ENCODE assay signal across 11 mouse cellular contexts in the genomic region with DNA sequence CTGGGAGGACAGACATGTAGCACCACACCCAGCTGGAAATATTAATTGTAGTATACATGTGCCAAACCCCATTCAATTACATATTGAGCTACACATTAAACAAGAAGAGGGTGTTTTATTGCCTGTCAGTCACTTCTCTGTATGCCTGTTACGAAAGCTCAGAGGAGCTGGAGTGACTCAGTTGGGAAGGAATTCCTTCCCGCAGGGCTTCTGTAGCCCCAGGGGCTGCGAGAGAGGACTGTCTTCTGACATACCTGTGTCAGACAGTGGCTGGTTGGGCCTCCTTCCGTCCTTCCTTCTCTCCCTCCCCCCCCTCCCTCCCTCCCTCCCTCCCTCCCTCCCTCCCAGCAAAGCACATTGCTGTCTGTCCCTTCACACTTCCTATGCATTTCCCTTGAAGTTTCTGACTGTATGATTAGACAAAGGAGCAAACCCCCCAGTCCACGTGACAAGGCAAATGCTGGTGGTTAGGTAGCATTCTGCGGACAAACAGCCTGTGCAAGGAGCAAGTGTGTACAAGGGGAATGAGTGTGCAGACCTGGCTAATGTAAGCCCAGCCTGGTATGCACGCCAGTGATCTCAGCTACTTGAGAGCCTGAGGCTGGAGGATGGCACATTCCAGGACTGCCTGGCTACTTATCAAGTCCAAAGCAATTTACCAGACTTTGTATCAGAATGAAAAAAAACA. TPM values are rescaled to one million over a fixed set of nuclear protein-coding genes. Genes with fewer than 3 reads are reported as not detected.
DNase-seq lines count a peak whose midpoint lies in the region; ATAC-seq and TF ChIP-seq lines count a peak whose summit lies in the region.
"Had no signal": no experiment of that assay in that cellular context is flagged by ENCODE, and none has a peak within 500 bp of the region (broad histone marks: within the 10 kb centered on the region; RNA-seq: fewer than 3 reads in every experiment).

No protein-coding gene starts in this region.

- H3K79me2 ChIP-seq in C2C12 (ENCODE audit: control insufficient read depth, insufficient read depth): peaks cover 54% of the 10 kb centered on the region

- peak overlapping the region; percentile 40 for H3ac ChIP-seq in C2C12 (ENCODE audit: control insufficient read depth, insufficient read length, low read depth)

- peaks cover 9% of the 10 kb centered on the region for H3K79me3 ChIP-seq in C2C12 (ENCODE audit: low read depth)

- H3K4me2 ChIP-seq in heart, embryonic 12.5 days: peak overlapping the region; percentile 23; the same call in 1 of the 2 replicates
- H3K4me2 ChIP-seq in embryonic facial prominence, embryonic 14.5 days (ENCODE audit: low read depth, low read length): no peak overlapping the region
- 0 out of 2 replicates have a peak overlapping the region, but pooled peaks have one; percentile 14 for H3K4me2 ChIP-seq in liver, embryonic 12.5 days

- intact Hi-C loops in heart, postnatal 14 days (cut with DNase I): no loop called here
- intact Hi-C loops in left cerebral cortex, adult 2 months (cut with DNase I): no loop called here

- H3K36me3 ChIP-seq in heart, embryonic 12.5 days: no peaks in the 10 kb centered on the region
- H3K36me3 ChIP-seq in C2C12 (ENCODE audit: control insufficient read depth, insufficient read depth): peaks cover 9% of the 10 kb centered on the region
- no peaks in the 10 kb centered on the region for H3K36me3 ChIP-seq in embryonic facial prominence, embryonic 14.5 days (ENCODE audit: control insufficient read depth, insufficient read depth, low read length)
- 0 out of 2 replicates have a peak, but pooled peaks cover 7% of the 10 kb centered on the region for H3K36me3 ChIP-seq in liver, embryonic 12.5 days

- no peaks in the 10 kb centered on the region for H3K27me3 ChIP-seq in heart, embryonic 12.5 days (replicated peaks)
- H3K27me3 ChIP-seq in C2C12 (ENCODE audit: control insufficient read depth, insufficient read depth, insufficient read length): no peaks in the 10 kb centered on the region
- no peaks in the 10 kb centered on the region for H3K27me3 ChIP-seq in embryonic facial prominence, embryonic 14.5 days (replicated peaks; ENCODE audit: control insufficient read depth, insufficient read depth, low read length)
- H3K27me3 ChIP-seq in liver, embryonic 12.5 days (replicated peaks): no peaks in the 10 kb centered on the region
- no peaks in the 10 kb centered on the region for H3K27me3 ChIP-seq in cerebellum, adult 2 months (ENCODE audit: control insufficient read depth, insufficient read depth, low read length)

- H3K9ac ChIP-seq in heart, embryonic 12.5 days: 0 out of 2 replicates have a peak overlapping the region, but pooled peaks have one; percentile 35
- no peak overlapping the region for H3K9ac ChIP-seq in embryonic facial prominence, embryonic 14.5 days (ENCODE audit: low read depth, low read length)
- no peak overlapping the region for H3K9ac ChIP-seq in liver, embryonic 12.5 days

- H3K9me3 ChIP-seq in heart, embryonic 12.5 days (replicated peaks): no peaks in the 10 kb centered on the region
- no peaks in the 10 kb centered on the region for H3K9me3 ChIP-seq in embryonic facial prominence, embryonic 14.5 days (ENCODE audit: control insufficient read depth, low read length)
- H3K9me3 ChIP-seq in liver, embryonic 12.5 days (replicated peaks): no peaks in the 10 kb centered on the region

- no peak overlapping the region for H3K4me3 ChIP-seq in heart, embryonic 12.5 days
- no peak overlapping the region for H3K4me3 ChIP-seq in C2C12 (ENCODE audit: insufficient read depth, poor library complexity, severe bottlenecking)
- H3K4me3 ChIP-seq in embryonic facial prominence, embryonic 14.5 days (ENCODE audit: low read depth, low read length): no peak overlapping the region
- H3K4me3 ChIP-seq in liver, embryonic 12.5 days: no peak overlapping the region
- no peak overlapping the region for H3K4me3 ChIP-seq in cerebellum, adult 2 months (replicated peaks; ENCODE audit: insufficient read depth, low read depth, low read length)
- no peak overlapping the region for H3K4me3 ChIP-seq in left cerebral cortex, adult 2 months

- no peak for TF ChIP-seq POLR2A in cerebellum, adult 2 months (IDR thresholded peaks at IDR 0.05; ENCODE audit: borderline replicate concordance, insufficient read depth, low read length)

- peaks cover 51% of the 10 kb centered on the region for H3K4me1 ChIP-seq in heart, embryonic 12.5 days (replicated peaks)
- peaks cover 6% of the 10 kb centered on the region for H3K4me1 ChIP-seq in embryonic facial prominence, embryonic 14.5 days (ENCODE audit: control insufficient read depth, insufficient read depth, low read length)
- H3K4me1 ChIP-seq in liver, embryonic 12.5 days: peaks cover 75% of the 10 kb centered on the region
- peaks cover 5% of the 10 kb centered on the region for H3K4me1 ChIP-seq in cerebellum, adult 2 months (ENCODE audit: control insufficient read depth, insufficient read depth, low read length)

- peak; percentile 57 for ATAC-seq in heart, embryonic 12.5 days (ENCODE audit: insufficient number of reproducible peaks, low FRiP score)
- 0 out of 2 replicates have a peak, but pooled peaks have one; percentile 23 for ATAC-seq in embryonic facial prominence, embryonic 14.5 days (ENCODE audit: low read depth)
- ATAC-seq in liver, embryonic 12.5 days: peak; percentile 20; the same call in 1 of the 2 replicates

- WGBS in heart, embryonic 12.5 days: 7% methylated on average over 7 of the region's 7 CpGs
- 31% methylated on average over 7 of the region's 7 CpGs for WGBS in embryonic facial prominence, embryonic 14.5 days
- 24% methylated on average over 7 of the region's 7 CpGs for WGBS in liver, embryonic 12.5 days (ENCODE audit: insufficient replicate concordance)
- WGBS in cerebellum, adult 2 months: 65% methylated on average over 7 of the region's 7 CpGs

- DNase-seq in heart, postnatal 14 days: no peak
- DNase-seq in embryonic facial prominence, embryonic 14.5 days (ENCODE audit: low spot score): peak; percentile 57
- no peak for DNase-seq in cerebellum, adult 2 months
- no peak for DNase-seq in left cerebral cortex, adult 2 months (ENCODE audit: extremely low spot score in 1 of 2, low spot score in 2 of 2)
- DNase-seq in spleen, postnatal 36 days (ENCODE audit: low spot score in 2 of 2): no peak
- DNase-seq: gastrocnemius, postnatal 14 days; midbrain, embryonic 14.5 days had no signal

- no peak for TF ChIP-seq CTCF in C2C12 (IDR thresholded peaks at IDR 0.05; ENCODE audit: control insufficient read depth, insufficient read depth, insufficient read length)
- no peak for TF ChIP-seq CTCF in cerebellum, adult 2 months (IDR thresholded peaks at IDR 0.05; ENCODE audit: borderline replicate concordance, insufficient read depth, low read depth, low read length)
- TF ChIP-seq CTCF in left cerebral cortex, adult 2 months (IDR thresholded peaks at IDR 0.05): no peak

- H3K27ac ChIP-seq in heart, embryonic 12.5 days (ENCODE audit: poor library complexity, severe bottlenecking): peak overlapping the region; percentile 80
- 0 out of 2 replicates have a peak overlapping the region, but pooled peaks have one; percentile 48 for H3K27ac ChIP-seq in embryonic facial prominence, embryonic 14.5 days (replicated peaks; ENCODE audit: low read depth, low read length)
- peak overlapping the region; percentile 62 for H3K27ac ChIP-seq in liver, embryonic 12.5 days
- H3K27ac ChIP-seq in cerebellum, adult 2 months (ENCODE audit: insufficient read depth, low read length): no peak overlapping the region
- H3K27ac ChIP-seq in left cerebral cortex, adult 2 months: no peak overlapping the region

TF ChIP-seq in C2C12, 6 proteins besides CTCF, POLR2A, EP300 and RAD21:
- TF ChIP-seq MYOD1 (IDR thresholded peaks at IDR 0.05; ENCODE audit: control insufficient read depth, insufficient read length, low read depth) (no peak), CEBPB (IDR thresholded peaks at IDR 0.05; ENCODE audit: low read depth) (peak; percentile 91), MYOG (IDR thresholded peaks at IDR 0.05; ENCODE audit: control insufficient read depth, extremely low read depth, insufficient read length) (no peak), FOSL1 (IDR thresholded peaks at IDR 0.05; ENCODE audit: insufficient read depth, low read length, poor library complexity, severe bottlenecking) (peak; percentile 8), MAX (IDR thresholded peaks at IDR 0.05) (peak; percentile 69), USF1 (IDR thresholded peaks at IDR 0.05; ENCODE audit: low read depth) (peak; percentile 71)

RNA-seq across cellular contexts. Expression of gene Chst12, which starts 9.6 kb away (rescaled TPM):
- 22.5 TPM in 2 replicates for polyA plus RNA-seq in heart, embryonic 12.5 days (2016; fragmentation: Nextera tagmentation; extraction: Ambion mirVana)
- 1 to 10 TPM; 6.7 to 6.8 TPM for total RNA-seq in heart, postnatal 14 days (2021)
- 14.7 TPM for polyA plus RNA-seq in C2C12 (2012; fragmentation: generic; extraction: Trizol)
- 25.1 and 25.4 TPM in 2 replicates for polyA plus RNA-seq in embryonic facial prominence, embryonic 14.5 days (2014; fragmentation: Nextera tagmentation; extraction: Ambion mirVana)
- polyA plus RNA-seq in liver, embryonic 12.5 days (2016; fragmentation: Nextera tagmentation; extraction: Ambion mirVana): 12.4 TPM in 2 replicates
- polyA plus RNA-seq in cerebellum, adult 2 months (2012; rRNA removed): 20.9 and 22.5 TPM in 2 replicates
- 10 to 100 TPM; 16.2 to 17.5 TPM for total RNA-seq in left cerebral cortex, adult 2 months (2021)

RNA-seq across cellular contexts. Expression of gene Grifin, which starts 49.9 kb away (rescaled TPM):
- polyA plus RNA-seq in heart, embryonic 12.5 days (2016; fragmentation: Nextera tagmentation; extraction: Ambion mirVana): 0.31 TPM in 1 of 2 replicates, not detected in the other
- total RNA-seq in heart, postnatal 14 days (2021): not detected
- not detected for polyA plus RNA-seq in C2C12 (2012; fragmentation: generic; extraction: Trizol)
- not detected in 2 replicates for polyA plus RNA-seq in embryonic facial prominence, embryonic 14.5 days (2014; fragmentation: Nextera tagmentation; extraction: Ambion mirVana)
- 6.3 and 7.8 TPM in 2 replicates for polyA plus RNA-seq in liver, embryonic 12.5 days (2016; fragmentation: Nextera tagmentation; extraction: Ambion mirVana)
- polyA plus RNA-seq in cerebellum, adult 2 months (2012; rRNA removed): 0.82 and 1.4 TPM in 2 replicates
- not detected for total RNA-seq in left cerebral cortex, adult 2 months (2021)
- total RNA-seq: gastrocnemius, postnatal 14 days had no signal
- polyA plus RNA-seq: large intestine, adult 2 months; midbrain, embryonic 14.5 days had no signal

Comparison
In these comparisons a context has a peak if more than half of its experiments do, and no peak if none do; other contexts are left out.
1. H3K27ac ChIP-seq: peak in heart, embryonic 12.5 days (single experiment), embryonic facial prominence, embryonic 14.5 days (single experiment) and liver, embryonic 12.5 days (single experiment); none in cerebellum, adult 2 months (single experiment) and left cerebral cortex, adult 2 months (single experiment).
2. Peak in every context shown above with its lines, with median percentiles within 50 percentile points of each other: ATAC-seq.